Mouse (Mus musculus) testis, adult 2 months (tissue): ENCODE measurements around the gene Slc25a18. TPM values are rescaled to one million over a fixed set of nuclear protein-coding genes. Genes with fewer than 3 reads are reported as not detected.

ENCODE experiments used
- H3K27ac ChIP-seq: fragments of 200-500 bp; 2 replicates; pipeline ENCODE4 v1.5.1; 2012; ENCODE audit warnings: low read depth, low read length; ENCODE audit not compliant: control insufficient read depth, insufficient read depth
- H3K27me3 ChIP-seq: fragments of 200-500 bp; 2 replicates; pipeline ENCODE4 v1.6.1; 2012; ENCODE audit warnings: mild to moderate bottlenecking, low read length, moderate library complexity; ENCODE audit not compliant: control insufficient read depth, insufficient read depth
- H3K36me3 ChIP-seq: fragments of 200-500 bp; 2 replicates; pipeline ENCODE4 v1.6.1; 2012; ENCODE audit warnings: mild to moderate bottlenecking, low read length; ENCODE audit not compliant: control insufficient read depth, insufficient read depth
- H3K4me1 ChIP-seq: fragments of 200-500 bp; 2 replicates; pipeline ENCODE4 v1.6.1; 2012; ENCODE audit warnings: low read length; ENCODE audit not compliant: control insufficient read depth, insufficient read depth
- H3K4me3 ChIP-seq: fragments of 200-500 bp; 2 replicates; pipeline ENCODE4 v1.5.1; 2012; ENCODE audit warnings: low read depth, mild to moderate bottlenecking, low read length, moderate library complexity, mixed read lengths; ENCODE audit not compliant: control insufficient read depth
- CTCF ChIP-seq: fragments of 200-500 bp; IDR thresholded peaks from 2 replicates; pipeline ENCODE4 v1.5.1; 2012; ENCODE audit warnings: low read depth, mild to moderate bottlenecking, inconsistent platforms, low read length, moderate library complexity; ENCODE audit not compliant: control insufficient read depth, insufficient read depth, insufficient replicate concordance
- POLR2A ChIP-seq: fragments of 200-500 bp; IDR thresholded peaks from 2 replicates; pipeline ENCODE4 v1.6.1; 2012; ENCODE audit warnings: low read depth, mild to moderate bottlenecking, inconsistent platforms, low read length, moderate library complexity; ENCODE audit not compliant: control insufficient read depth
- polyA plus RNA-seq: library from polyadenylated mRNA; depleted of rRNA; stranded (reverse); fragments of >200 nt; gene quantifications from 2 replicates; pipeline ENCODE4 v1.2.3, GENCODE M21; 2012

Slc25a18 gene
- polyA plus RNA-seq, 1 experiment: 6.5 TPM

- no peak overlapping the region for H3K4me3 ChIP-seq
- no peaks in the 10 kb centered on the region for H3K27me3 ChIP-seq
- TF ChIP-seq POLR2A (no peak), CTCF (no peak)
- peaks cover 2% of the 10 kb centered on the region for H3K36me3 ChIP-seq
- no peak overlapping the region for H3K27ac ChIP-seq
- no peaks in the 10 kb centered on the region for H3K4me1 ChIP-seq
Measured at GRCm38 (mm10) chr6:120819294-120819693, 45.9 kb downstream of the Slc25a18 start.

- Histone ChIP-seq H3K4me1 (no peaks in the 10 kb centered on the region), H3K36me3 (peaks cover 2% of the 10 kb centered on the region), H3K27me3 (no peaks in the 10 kb centered on the region), H3K27ac (no peak overlapping the region), H3K4me3 (no peak overlapping the region)
- no peak for TF ChIP-seq CTCF
- no peak for TF ChIP-seq POLR2A
Measured at GRCm38 (mm10) chr6:120820144-120820543, 46.8 kb downstream of the Slc25a18 start.

GRCm38 (mm10) chr6:120820941-120821340 is 47.6 kb downstream of the Slc25a18 start:
- Histone ChIP-seq H3K36me3 (peaks cover 2% of the 10 kb centered on the region), H3K27ac (no peak overlapping the region), H3K4me1 (no peaks in the 10 kb centered on the region), H3K4me3 (no peak overlapping the region), H3K27me3 (no peaks in the 10 kb centered on the region)
- TF ChIP-seq CTCF (no peak), POLR2A (no peak)

- no peak overlapping the region for H3K27ac ChIP-seq
- TF ChIP-seq POLR2A (no peak), CTCF (no peak)
Measured at GRCm38 (mm10) chr6:120821715-120822114, 48.3 kb downstream of the Slc25a18 start.

GRCm38 (mm10) chr6:120822307-120822928 is 49.0 kb downstream of the Slc25a18 start, which contains the start of gene Atp6v1e1:
Gene Atp6v1e1 (minus strand): TSS chr6:120822793.
- TF ChIP-seq POLR2A (peak; percentile 67), CTCF (no peak)
- Histone ChIP-seq H3K4me1 (no peaks in the 10 kb centered on the region), H3K27me3 (no peaks in the 10 kb centered on the region), H3K36me3 (peaks cover 2% of the 10 kb centered on the region), H3K27ac (peak within 1 kb of the TSS; percentile 92), H3K4me3 (peak within 1 kb of the TSS; percentile 100)

More at GRCm38 (mm10) chr6:120821715-120822114, 48.3 kb downstream of the Slc25a18 start:
- H3K4me1 ChIP-seq: no peaks in the 10 kb centered on the region
- peaks cover 2% of the 10 kb centered on the region for H3K36me3 ChIP-seq
- H3K4me3 ChIP-seq: peak overlapping the region; percentile 100; the same call in 1 of the 2 replicates
- no peaks in the 10 kb centered on the region for H3K27me3 ChIP-seq

GRCm38 (mm10) chr6:120822937-120823614 is 49.7 kb downstream of the Slc25a18 start:
- no peak for TF ChIP-seq POLR2A
- no peak for TF ChIP-seq CTCF
- peak overlapping the region; percentile 100 for H3K4me3 ChIP-seq
- peak overlapping the region; percentile 86 for H3K27ac ChIP-seq
- no peaks in the 10 kb centered on the region for H3K27me3 ChIP-seq
- H3K36me3 ChIP-seq: no peaks in the 10 kb centered on the region
- no peaks in the 10 kb centered on the region for H3K4me1 ChIP-seq

- Histone ChIP-seq H3K4me3 (no peak overlapping the region), H3K27ac (no peak overlapping the region), H3K36me3 (no peaks in the 10 kb centered on the region), H3K4me1 (no peaks in the 10 kb centered on the region), H3K27me3 (no peaks in the 10 kb centered on the region)
- no peak for TF ChIP-seq POLR2A
- no peak for TF ChIP-seq CTCF
Measured at GRCm38 (mm10) chr6:120830056-120830455, 56.7 kb downstream of the Slc25a18 start.
